Mouse (Mus musculus) liver, embryonic 12.5 days (tissue): ENCODE measurements around the gene Atp13a1. TPM values are rescaled to one million over a fixed set of nuclear protein-coding genes. Genes with fewer than 3 reads are reported as not detected.

ENCODE experiments used
- ATAC-seq: fragments of 200-750 bp; cut with Nextera tagmentation; 2 replicates; pipeline ENCODE4 v1.8.0; 2017; ENCODE audit warnings: moderate number of reproducible peaks, mild to moderate bottlenecking, moderate library complexity
- H3K27ac ChIP-seq: fragments of 300-500 bp; sonication (generic); 2 replicates; pipeline ENCODE4 v1.5.1; 2016; ENCODE audit warnings: mild to moderate bottlenecking
- H3K27me3 ChIP-seq: fragments of 300-500 bp; sonication (generic); replicated peaks from 2 replicates; pipeline ENCODE4 v1.6.1; 2016; ENCODE audit warnings: mild to moderate bottlenecking, moderate library complexity
- H3K36me3 ChIP-seq: fragments of 300-500 bp; sonication (generic); 2 replicates; pipeline ENCODE4 v1.6.1; 2016; ENCODE audit warnings: mild to moderate bottlenecking, moderate library complexity
- H3K4me1 ChIP-seq: fragments of 300-500 bp; sonication (generic); 2 replicates; pipeline ENCODE4 v1.6.1; 2016
- H3K4me2 ChIP-seq: fragments of 300-500 bp; sonication (generic); 2 replicates; pipeline ENCODE4 v1.6.1; 2016; ENCODE audit warnings: mild to moderate bottlenecking, moderate library complexity
- H3K4me3 ChIP-seq: fragments of 300-500 bp; sonication (generic); 2 replicates; pipeline ENCODE4 v1.5.1; 2016; ENCODE audit warnings: mild to moderate bottlenecking, moderate library complexity
- H3K9ac ChIP-seq: fragments of 300-500 bp; sonication (generic); 2 replicates; pipeline ENCODE4 v1.6.1; 2016; ENCODE audit warnings: mild to moderate bottlenecking, moderate library complexity
- H3K9me3 ChIP-seq: fragments of 300-500 bp; sonication (generic); replicated peaks from 2 replicates; pipeline ENCODE4 v1.6.1; 2016; ENCODE audit warnings: mild to moderate bottlenecking, moderate library complexity
- WGBS: fragments of 180-500 bp; shearing (Covaris S2); methylation state at CpG from one replicate; pipeline ENCODE4 v1.1.7; 2016; ENCODE audit not compliant: insufficient replicate concordance; 5-methylcytosine and 5-hydroxymethylcytosine counted together
- polyA plus RNA-seq: library from polyadenylated mRNA; unstranded; fragments of >200 nt; fragmentation: Nextera tagmentation; extraction: Ambion mirVana; gene quantifications from 2 replicates; pipeline ENCODE4 v1.2.1, GENCODE M21; 2016

Atp13a1 gene
- polyA plus RNA-seq, result 32.8 and 33.9 TPM in 2 replicates

GRCm38 (mm10) chr8:69790773-69791367 is at the start of gene Atp13a1, which contains the start of gene Zfp866:
Atp13a1 (plus strand) TSS chr8:69791163.
Zfp866 (minus strand) TSS chr8:69791178.
- Histone ChIP-seq H3K4me3 (peak within 1 kb of the TSS; percentile 100), H3K9ac (peak within 1 kb of the TSS; percentile 94), H3K27ac (peak within 1 kb of the TSS; percentile 99), H3K9me3 (no peaks in the 10 kb centered on the region), H3K27me3 (no peaks in the 10 kb centered on the region), H3K36me3 (peaks cover 32% of the 10 kb centered on the region), H3K4me1 (peaks cover 36% of the 10 kb centered on the region), H3K4me2 (peak within 1 kb of the TSS; percentile 87)
- peak; percentile 93 for ATAC-seq
- under 1% methylated on average over 38 of the region's 38 CpGs for WGBS

- H3K4me1 ChIP-seq, result 0 out of 2 replicates have a peak, but pooled peaks cover 3% of the 10 kb centered on the region
- ATAC-seq, result no peak
- 69% methylated on average over 2 of the region's 2 CpGs for WGBS
Observed at GRCm38 (mm10) chr8:69741231-69741630, 49.7 kb upstream of the Atp13a1 start.

GRCm38 (mm10) chr8:69749544-69750454 is 41.2 kb upstream of the Atp13a1 start, which contains the start of gene Zfp963:
Zfp963 (minus strand) TSS chr8:69749970.
- H3K36me3 ChIP-seq, result peaks cover 4% of the 10 kb centered on the region; the same call in 1 of the 2 replicates
- H3K27ac ChIP-seq, result peak within 1 kb of the TSS; percentile 99
- H3K4me2 ChIP-seq, result peak within 1 kb of the TSS; percentile 76
- H3K9me3 ChIP-seq, result no peaks in the 10 kb centered on the region
- H3K4me1 ChIP-seq, result peaks cover 55% of the 10 kb centered on the region
- H3K9ac ChIP-seq, result peak within 1 kb of the TSS; percentile 86
- ATAC-seq, result peak; percentile 98
- peak within 1 kb of the TSS; percentile 80 for H3K4me3 ChIP-seq
- H3K27me3 ChIP-seq, result no peaks in the 10 kb centered on the region
- WGBS, result 4% methylated on average over 48 of the region's 48 CpGs

More at GRCm38 (mm10) chr8:69741231-69741630, 49.7 kb upstream of the Atp13a1 start:
- Histone ChIP-seq H3K9ac (no peak overlapping the region), H3K36me3 (peaks cover 14% of the 10 kb centered on the region), H3K27me3 (no peaks in the 10 kb centered on the region), H3K4me3 (no peak overlapping the region), H3K4me2 (no peak overlapping the region), H3K9me3 (no peaks in the 10 kb centered on the region), H3K27ac (no peak overlapping the region)

GRCm38 (mm10) chr8:69752437-69752836 is 38.5 kb upstream of the Atp13a1 start:
- H3K4me1 ChIP-seq, result peaks cover 55% of the 10 kb centered on the region
- peak overlapping the region; percentile 73 for H3K27ac ChIP-seq
- 33% methylated on average over 2 of the region's 2 CpGs for WGBS
- H3K27me3 ChIP-seq, result no peaks in the 10 kb centered on the region
- no peaks in the 10 kb centered on the region for H3K9me3 ChIP-seq
- H3K4me3 ChIP-seq, result no peak overlapping the region
- peak overlapping the region; percentile 31; the same call in 1 of the 2 replicates for H3K9ac ChIP-seq
- no peak for ATAC-seq
- H3K4me2 ChIP-seq, result peak overlapping the region; percentile 28; the same call in 1 of the 2 replicates
- H3K36me3 ChIP-seq, result peaks cover 22% of the 10 kb centered on the region

- no peaks in the 10 kb centered on the region for H3K27me3 ChIP-seq
- peaks cover 10% of the 10 kb centered on the region for H3K4me1 ChIP-seq
- no peak overlapping the region for H3K27ac ChIP-seq
- peaks cover 64% of the 10 kb centered on the region for H3K36me3 ChIP-seq
- 81% methylated on average over 5 of the region's 5 CpGs for WGBS
- H3K4me3 ChIP-seq, result no peak overlapping the region
- no peak overlapping the region for H3K4me2 ChIP-seq
- ATAC-seq, result no peak
- H3K9ac ChIP-seq, result no peak overlapping the region
- H3K9me3 ChIP-seq, result no peaks in the 10 kb centered on the region
Observed at GRCm38 (mm10) chr8:69758316-69758715, 32.6 kb upstream of the Atp13a1 start.

- peaks cover 12% of the 10 kb centered on the region for H3K9me3 ChIP-seq
- H3K36me3 ChIP-seq, result peaks cover 82% of the 10 kb centered on the region
- H3K27me3 ChIP-seq, result no peaks in the 10 kb centered on the region
- no peak overlapping the region for H3K9ac ChIP-seq
- H3K27ac ChIP-seq, result no peak overlapping the region
- H3K4me3 ChIP-seq, result no peak overlapping the region
- H3K4me2 ChIP-seq, result no peak overlapping the region
- H3K4me1 ChIP-seq, result no peaks in the 10 kb centered on the region
- WGBS, result 87% methylated on average over 4 of the region's 4 CpGs
- no peak for ATAC-seq
Observed at GRCm38 (mm10) chr8:69761814-69762445, 29.0 kb upstream of the Atp13a1 start.

GRCm38 (mm10) chr8:69771221-69771620 is 19.7 kb upstream of the Atp13a1 start:
- Histone ChIP-seq H3K27ac (no peak overlapping the region), H3K4me3 (no peak overlapping the region), H3K9me3 (peaks cover 5% of the 10 kb centered on the region), H3K36me3 (peaks cover 62% of the 10 kb centered on the region), H3K9ac (no peak overlapping the region), H3K27me3 (no peaks in the 10 kb centered on the region), H3K4me1 (peaks cover 50% of the 10 kb centered on the region), H3K4me2 (no peak overlapping the region)
- WGBS, result 82% methylated on average over 9 of the region's 9 CpGs
- ATAC-seq, result no peak

- no peak for ATAC-seq
- no peak overlapping the region for H3K4me3 ChIP-seq
- no peaks in the 10 kb centered on the region for H3K9me3 ChIP-seq
- no peaks in the 10 kb centered on the region for H3K27me3 ChIP-seq
- H3K9ac ChIP-seq, result no peak overlapping the region
- H3K27ac ChIP-seq, result no peak overlapping the region
- 91% methylated on average over 2 of the region's 2 CpGs for WGBS
- no peak overlapping the region for H3K4me2 ChIP-seq
- H3K36me3 ChIP-seq, result peaks cover 53% of the 10 kb centered on the region
- H3K4me1 ChIP-seq, result peaks cover 50% of the 10 kb centered on the region
Observed at GRCm38 (mm10) chr8:69772106-69772505, 18.9 kb upstream of the Atp13a1 start.

GRCm38 (mm10) chr8:69774503-69775148 is 16.3 kb upstream of the Atp13a1 start, which contains the start of gene Gm20422:
Gm20422 (minus strand) TSS chr8:69774886.
- Histone ChIP-seq H3K4me3 (peak within 1 kb of the TSS; percentile 79), H3K9ac (peak within 1 kb of the TSS; percentile 90), H3K27me3 (no peaks in the 10 kb centered on the region), H3K4me2 (peak within 1 kb of the TSS; percentile 77), H3K27ac (peak within 1 kb of the TSS; percentile 98), H3K4me1 (peaks cover 50% of the 10 kb centered on the region), H3K36me3 (peaks cover 28% of the 10 kb centered on the region), H3K9me3 (no peaks in the 10 kb centered on the region)
- WGBS, result under 1% methylated on average over 41 of the region's 41 CpGs
- ATAC-seq, result peak; percentile 98

GRCm38 (mm10) chr8:69775149-69775534 is 15.8 kb upstream of the Atp13a1 start:
- Histone ChIP-seq H3K4me3 (peak overlapping the region; percentile 79), H3K9me3 (no peaks in the 10 kb centered on the region), H3K4me1 (peaks cover 47% of the 10 kb centered on the region), H3K27ac (peak overlapping the region; percentile 61), H3K27me3 (no peaks in the 10 kb centered on the region), H3K36me3 (peaks cover 23% of the 10 kb centered on the region), H3K4me2 (peak overlapping the region; percentile 77), H3K9ac (peak overlapping the region; percentile 9)
- 0 out of 2 replicates have a peak, but pooled peaks have one; percentile 3 for ATAC-seq
- 32% methylated on average over 2 of the region's 2 CpGs for WGBS

- Histone ChIP-seq H3K9me3 (no peaks in the 10 kb centered on the region), H3K9ac (no peak overlapping the region), H3K4me3 (no peak overlapping the region), H3K4me2 (no peak overlapping the region), H3K4me1 (peaks cover 32% of the 10 kb centered on the region), H3K27ac (no peak overlapping the region), H3K27me3 (no peaks in the 10 kb centered on the region), H3K36me3 (peaks cover 8% of the 10 kb centered on the region)
- WGBS, result 68% methylated on average over 9 of the region's 12 CpGs
- ATAC-seq, result no peak
Observed at GRCm38 (mm10) chr8:69777111-69777510, 13.9 kb upstream of the Atp13a1 start.
